Mouse (Mus musculus): Measurements from ENCODE around the gene Zfp764. TPM values are rescaled to one million over a fixed set of nuclear protein-coding genes. Genes with fewer than 3 reads are reported as not detected.

The Zfp764 gene
- polyA plus RNA-seq, 1 experiment from 2014 or later = 6.0 TPM

DNA sequence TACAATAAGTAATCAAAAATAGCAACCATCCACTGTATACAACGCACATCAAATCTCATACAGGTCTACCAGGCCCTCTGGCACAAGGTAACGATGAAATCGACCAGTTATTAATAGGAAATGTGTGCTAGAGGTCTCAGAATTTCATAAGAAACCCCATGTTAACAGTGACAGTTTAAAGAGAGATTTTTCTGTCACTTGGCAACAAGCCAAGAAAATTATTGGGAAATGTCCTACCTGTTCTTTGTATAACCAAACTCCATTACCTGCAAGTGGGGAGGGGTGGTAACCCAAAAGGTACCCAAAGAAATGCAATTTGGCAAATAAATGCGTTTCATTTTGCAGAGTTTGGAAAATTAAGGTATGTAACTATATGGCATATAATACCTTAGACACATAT, 48.1 kb downstream of the Zfp764 start:
- 62% methylated on average over 4 of the region's 4 CpGs for WGBS
- H3K27me3 ChIP-seq (replicated peaks; ENCODE audit: insufficient read depth, low read length) = no peaks in the 10 kb centered on the region; the same call in 1 of the 2 replicates
- DNase-seq (ENCODE audit: low spot score) = no peak
- no peak overlapping the region for H3K4me3 ChIP-seq (ENCODE audit: low read depth, low read length)
- no peaks in the 10 kb centered on the region for H3K36me3 ChIP-seq (ENCODE audit: insufficient read depth, low read length)
- no peak for ATAC-seq
- H3K9ac ChIP-seq (replicated peaks; ENCODE audit: low read depth) = no peak overlapping the region
- H3K9me3 ChIP-seq (ENCODE audit: low read length) = no peaks in the 10 kb centered on the region
- peaks cover 2% of the 10 kb centered on the region; the same call in 1 of the 2 replicates for H3K4me1 ChIP-seq (ENCODE audit: insufficient read depth, low read depth, low read length)
- no peak overlapping the region for H3K4me2 ChIP-seq (replicated peaks; ENCODE audit: low read depth, low read length)
- TF ChIP-seq EP300 (IDR thresholded peaks at IDR 0.05) = no peak
- no peak for TF ChIP-seq CTCF (IDR thresholded peaks at IDR 0.05)
- no peak overlapping the region for H3K27ac ChIP-seq (ENCODE audit: low read length)

DNA sequence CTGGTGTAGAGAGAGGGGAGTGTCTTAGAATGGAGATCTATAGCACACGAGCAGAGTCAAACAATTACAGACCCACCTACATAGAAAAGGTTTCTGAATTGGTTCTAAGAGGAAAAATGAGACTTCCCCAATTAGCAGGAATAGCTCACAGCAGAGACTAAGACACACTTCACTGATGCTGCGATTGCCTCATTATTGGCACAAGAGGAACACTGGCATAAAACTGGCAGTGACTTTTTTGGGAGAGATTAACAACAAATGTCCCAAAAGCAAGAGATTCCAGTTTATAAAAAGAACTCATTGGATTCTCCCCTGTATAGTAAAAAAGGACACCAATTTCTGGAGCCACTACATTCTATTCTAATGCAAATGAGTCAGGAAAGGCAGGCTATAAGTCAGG, 48.8 kb downstream of the Zfp764 start:
- H3K4me1 ChIP-seq (ENCODE audit: insufficient read depth, low read depth, low read length) = no peaks in the 10 kb centered on the region
- TF ChIP-seq EP300 (IDR thresholded peaks at IDR 0.05) (no peak), CTCF (IDR thresholded peaks at IDR 0.05) (no peak)
- no peaks in the 10 kb centered on the region for H3K36me3 ChIP-seq (ENCODE audit: insufficient read depth, low read length)
- H3K27ac ChIP-seq (ENCODE audit: low read length) = no peak overlapping the region
- no peaks in the 10 kb centered on the region for H3K9me3 ChIP-seq (ENCODE audit: low read length)
- H3K9ac ChIP-seq (replicated peaks; ENCODE audit: low read depth) = no peak overlapping the region
- no peak for ATAC-seq
- no peak overlapping the region for H3K4me3 ChIP-seq (ENCODE audit: low read depth, low read length)
- no peak for DNase-seq (ENCODE audit: low spot score)
- WGBS = 64% methylated on average over 2 of the region's 2 CpGs
- H3K4me2 ChIP-seq (replicated peaks; ENCODE audit: low read depth, low read length) = no peak overlapping the region
- no peaks in the 10 kb centered on the region; the same call in 1 of the 2 replicates for H3K27me3 ChIP-seq (replicated peaks; ENCODE audit: insufficient read depth, low read length)

DNA sequence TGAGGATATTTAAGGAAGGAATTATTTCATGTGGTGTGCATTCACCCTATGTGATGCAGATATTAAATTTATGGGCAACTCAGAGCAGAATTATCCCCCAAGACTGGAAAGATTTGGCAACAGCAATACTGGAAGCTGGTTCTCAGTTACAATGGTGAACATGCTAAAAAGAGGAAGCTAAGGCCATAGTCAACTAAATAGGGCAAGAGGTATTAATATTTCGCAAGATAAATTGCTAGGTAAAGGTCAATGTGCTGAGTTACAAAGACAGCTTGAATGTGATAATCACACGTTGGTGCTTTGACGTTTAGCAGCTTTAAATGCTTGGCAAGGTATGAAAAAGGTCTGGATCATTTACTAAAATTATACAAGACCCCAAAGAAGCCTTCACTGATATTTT, 50.8 kb downstream of the Zfp764 start:
- no peaks in the 10 kb centered on the region for H3K36me3 ChIP-seq (ENCODE audit: insufficient read depth, low read length)
- no peak overlapping the region for H3K4me2 ChIP-seq (replicated peaks; ENCODE audit: low read depth, low read length)
- DNase-seq (ENCODE audit: low spot score) (no peak), ATAC-seq (no peak)
- H3K9me3 ChIP-seq (ENCODE audit: low read length) = no peaks in the 10 kb centered on the region
- TF ChIP-seq EP300 (IDR thresholded peaks at IDR 0.05) (no peak), CTCF (IDR thresholded peaks at IDR 0.05) (no peak)
- H3K27me3 ChIP-seq (replicated peaks; ENCODE audit: insufficient read depth, low read length) = no peaks in the 10 kb centered on the region; the same call in 1 of the 2 replicates
- H3K4me3 ChIP-seq (ENCODE audit: low read depth, low read length) = no peak overlapping the region
- no peak overlapping the region for H3K9ac ChIP-seq (replicated peaks; ENCODE audit: low read depth)
- H3K27ac ChIP-seq (ENCODE audit: low read length) = no peak overlapping the region
- H3K4me1 ChIP-seq (ENCODE audit: insufficient read depth, low read depth, low read length) = no peaks in the 10 kb centered on the region
- WGBS = 55% methylated on average over 3 of the region's 3 CpGs

Other genes with a start within 250 kb of the Zfp764 start
- 28.4 and 29.6 TPM in 2 replicates for gene Cd2bp2, start 210.8 kb downstream of the Zfp764 start, polyA plus RNA-seq (2015; fragmentation: Nextera tagmentation; extraction: Ambion mirVana)
- gene Tbc1d10b, start 198.4 kb downstream of the Zfp764 start, polyA plus RNA-seq (2015; fragmentation: Nextera tagmentation; extraction: Ambion mirVana) = 14.4 and 15.0 TPM in 2 replicates
- gene Mylpf, start 197.9 kb downstream of the Zfp764 start, polyA plus RNA-seq (2015; fragmentation: Nextera tagmentation; extraction: Ambion mirVana) = 6.4 and 8.0 TPM in 2 replicates
- 15.5 and 15.7 TPM in 2 replicates for gene Zfp553, start 173.8 kb downstream of the Zfp764 start, polyA plus RNA-seq (2015; fragmentation: Nextera tagmentation; extraction: Ambion mirVana)
- 13.0 TPM in 2 replicates for gene Sept1, start 173.7 kb downstream of the Zfp764 start, polyA plus RNA-seq (2015; fragmentation: Nextera tagmentation; extraction: Ambion mirVana)
- gene Zfp771, start 162.5 kb downstream of the Zfp764 start, polyA plus RNA-seq (2015; fragmentation: Nextera tagmentation; extraction: Ambion mirVana) = 34.9 and 36.9 TPM in 2 replicates
- 35.7 and 36.4 TPM in 2 replicates for gene Dctpp1, start 146.1 kb downstream of the Zfp764 start, polyA plus RNA-seq (2015; fragmentation: Nextera tagmentation; extraction: Ambion mirVana)
- 59.4 and 66.9 TPM in 2 replicates for gene Sephs2, start 132.8 kb downstream of the Zfp764 start, polyA plus RNA-seq (2015; fragmentation: Nextera tagmentation; extraction: Ambion mirVana)
- 3.7 and 3.8 TPM in 2 replicates for gene Itgal, start 110.6 kb downstream of the Zfp764 start, polyA plus RNA-seq (2015; fragmentation: Nextera tagmentation; extraction: Ambion mirVana)
- gene Zfp768, start 61.2 kb downstream of the Zfp764 start, polyA plus RNA-seq (2015; fragmentation: Nextera tagmentation; extraction: Ambion mirVana) = 12.5 and 12.8 TPM in 2 replicates
- 7.3 and 7.9 TPM in 2 replicates for gene Zfp747, start 30.8 kb downstream of the Zfp764 start, polyA plus RNA-seq (2015; fragmentation: Nextera tagmentation; extraction: Ambion mirVana)
- 4.7 and 5.4 TPM in 2 replicates for gene 9130019O22Rik, start 19.7 kb downstream of the Zfp764 start, polyA plus RNA-seq (2015; fragmentation: Nextera tagmentation; extraction: Ambion mirVana)
- gene E430018J23Rik, start 13.2 kb downstream of the Zfp764 start, polyA plus RNA-seq (2015; fragmentation: Nextera tagmentation; extraction: Ambion mirVana) = 3.7 and 4.6 TPM in 2 replicates
- 27.4 and 28.9 TPM in 2 replicates for gene Zfp688, start 15.2 kb upstream of the Zfp764 start, polyA plus RNA-seq (2015; fragmentation: Nextera tagmentation; extraction: Ambion mirVana)
- gene Zfp689, start 42.3 kb upstream of the Zfp764 start, polyA plus RNA-seq (2015; fragmentation: Nextera tagmentation; extraction: Ambion mirVana) = 2.6 and 3.5 TPM in 2 replicates
- 37.6 and 37.7 TPM in 2 replicates for gene Prr14, start 52.8 kb upstream of the Zfp764 start, polyA plus RNA-seq (2015; fragmentation: Nextera tagmentation; extraction: Ambion mirVana)
- 9.9 and 11.1 TPM in 2 replicates for gene Fbrs, start 72.4 kb upstream of the Zfp764 start, polyA plus RNA-seq (2015; fragmentation: Nextera tagmentation; extraction: Ambion mirVana)
- gene Srcap, start 105.2 kb upstream of the Zfp764 start, polyA plus RNA-seq (2015; fragmentation: Nextera tagmentation; extraction: Ambion mirVana) = 19.2 and 19.3 TPM in 2 replicates
- gene Gm42715, start 112.8 kb upstream of the Zfp764 start, polyA plus RNA-seq (2015; fragmentation: Nextera tagmentation; extraction: Ambion mirVana) = 9.3 and 10.3 TPM in 2 replicates
- gene Tmem265, start 154.6 kb upstream of the Zfp764 start, polyA plus RNA-seq (2015; fragmentation: Nextera tagmentation; extraction: Ambion mirVana) = 5.4 and 6.1 TPM in 2 replicates
- gene Phkg2, start 166.5 kb upstream of the Zfp764 start, polyA plus RNA-seq (2015; fragmentation: Nextera tagmentation; extraction: Ambion mirVana) = 31.7 and 34.4 TPM in 2 replicates
- gene Ccdc189, start 181.8 kb upstream of the Zfp764 start, polyA plus RNA-seq (2015; fragmentation: Nextera tagmentation; extraction: Ambion mirVana) = 28.8 and 29.5 TPM in 2 replicates
- gene Rnf40, start 181.9 kb upstream of the Zfp764 start, polyA plus RNA-seq (2015; fragmentation: Nextera tagmentation; extraction: Ambion mirVana) = 25.9 and 27.1 TPM in 2 replicates
- 5.2 and 6.0 TPM in 2 replicates for gene Zfp629, start 209.0 kb upstream of the Zfp764 start, polyA plus RNA-seq (2015; fragmentation: Nextera tagmentation; extraction: Ambion mirVana)

Data from lung, postnatal 0 days (tissue).